Mouse (Mus musculus): ENCODE measurements at regions not wholly inside any gene's neighbourhood (a gene's known extent, or its start where the extent isn't known, plus 50 kb on each side); places are given as distances from the start of the nearest gene placed in this dataset.

- DNase-seq = no peak
Observed at GRCm38 (mm10) chr13:82366768-82367167, 583.9 kb downstream of the Cetn3 start.

GRCm38 (mm10) chr13:82371579-82371978 is 588.7 kb downstream of the Cetn3 start:
- DNase-seq = no peak

- DNase-seq = peak; percentile 9 to 20
Observed at GRCm38 (mm10) chr13:82372612-82373011, 589.7 kb downstream of the Cetn3 start.

- peak; percentile 32 to 60 for DNase-seq
Observed at GRCm38 (mm10) chr13:82392908-82393307, 610.0 kb downstream of the Cetn3 start.

- no peak for DNase-seq
Observed at GRCm38 (mm10) chr13:82393496-82393895, 610.6 kb downstream of the Cetn3 start.

GRCm38 (mm10) chr13:82413677-82414076 is 630.8 kb downstream of the Cetn3 start:
- DNase-seq = no peak

GRCm38 (mm10) chr13:82420966-82421365 is 638.1 kb downstream of the Cetn3 start:
- DNase-seq = no peak

GRCm38 (mm10) chr13:82423911-82424654 is 641.2 kb downstream of the Cetn3 start:
- no peak for DNase-seq

GRCm38 (mm10) chr13:82424732-82425341 is 642.0 kb downstream of the Cetn3 start:
- peak in 1 of 2 experiments; percentile 1 for DNase-seq

GRCm38 (mm10) chr13:82432411-82432810 is 649.5 kb downstream of the Cetn3 start:
- DNase-seq = no peak

- no peak for DNase-seq
Observed at GRCm38 (mm10) chr13:82439294-82439693, 656.4 kb downstream of the Cetn3 start.

- no peak for DNase-seq
Observed at GRCm38 (mm10) chr13:82453650-82454049, 670.8 kb downstream of the Cetn3 start.

GRCm38 (mm10) chr13:82483265-82483929 is 700.5 kb downstream of the Cetn3 start:
- peak; percentile 9 to 24 for DNase-seq

- no peak for DNase-seq
Observed at GRCm38 (mm10) chr13:82496606-82497005, 713.7 kb downstream of the Cetn3 start.

- DNase-seq = no peak
Observed at GRCm38 (mm10) chr13:82508176-82508575, 725.3 kb downstream of the Cetn3 start.

GRCm38 (mm10) chr13:82509512-82509911 is 726.6 kb downstream of the Cetn3 start:
- no peak for DNase-seq

All from cerebellum, postnatal 14 days (tissue).